Mouse (Mus musculus) intestine, embryonic 14.5 days (tissue): ENCODE measurements around the gene Cpe. TPM values are rescaled to one million over a fixed set of nuclear protein-coding genes. Genes with fewer than 3 reads are reported as not detected.

Experiments used
- ATAC-seq: fragments of 200-750 bp; cut with Nextera tagmentation; replicated peaks from 2 replicates; pipeline ENCODE4 v1.8.0; 2017; ENCODE audit warnings: low read depth, moderate number of reproducible peaks, moderate TSS enrichment, moderate library complexity; ENCODE audit not compliant: low FRiP score, low TSS enrichment
- DNase-seq: peaks from one replicate; pipeline ENCODE4 v3.0.0-alpha.2; 2018; ENCODE audit warnings: low spot score
- H3K27ac ChIP-seq: fragments of 300-500 bp; sonication (generic); 2 replicates; pipeline ENCODE4 v1.5.1; 2014; ENCODE audit warnings: low read depth, mild to moderate bottlenecking, control low read depth
- H3K27me3 ChIP-seq: fragments of 300-500 bp; sonication (generic); replicated peaks from 2 replicates; pipeline ENCODE4 v1.6.1; 2014; ENCODE audit warnings: low read length, control low read depth; ENCODE audit not compliant: control insufficient read depth, insufficient read depth
- H3K36me3 ChIP-seq: fragments of 300-500 bp; sonication (generic); 2 replicates; pipeline ENCODE4 v1.6.1; 2014; ENCODE audit warnings: low read length, control low read depth; ENCODE audit not compliant: control insufficient read depth, insufficient read depth
- H3K4me1 ChIP-seq: fragments of 300-500 bp; sonication (generic); replicated peaks from 2 replicates; pipeline ENCODE4 v1.6.1; 2014; ENCODE audit warnings: low read length, control low read depth, mixed read lengths; ENCODE audit not compliant: control insufficient read depth, insufficient read depth
- H3K4me2 ChIP-seq: fragments of 300-500 bp; sonication (generic); 2 replicates; pipeline ENCODE4 v1.6.1; 2014; ENCODE audit warnings: low read length
- H3K4me3 ChIP-seq: fragments of 300-500 bp; sonication (generic); 2 replicates; pipeline ENCODE4 v1.5.1; 2014; ENCODE audit warnings: low read depth, low read length, control low read depth, mixed read lengths
- H3K9ac ChIP-seq: fragments of 300-500 bp; sonication (generic); 2 replicates; pipeline ENCODE4 v1.6.1; 2014; ENCODE audit warnings: mild to moderate bottlenecking, low read length
- H3K9me3 ChIP-seq: fragments of 300-500 bp; sonication (generic); 2 replicates; pipeline ENCODE4 v1.6.1; 2016; ENCODE audit warnings: low read length, control low read depth; ENCODE audit not compliant: control insufficient read depth
- WGBS: fragments of 180-500 bp; shearing (Covaris S2); extraction: QIAGEN DNeasy Blood & Tissue Kit; methylation state at CpG from one replicate; pipeline ENCODE4 v1.1.7; 2014; 5-methylcytosine and 5-hydroxymethylcytosine counted together
- polyA plus RNA-seq: library from polyadenylated mRNA; unstranded; fragments of >200 nt; fragmentation: Nextera tagmentation; extraction: Ambion mirVana; gene quantifications from 2 replicates; pipeline ENCODE4 v1.2.1, GENCODE M21; 2014

Cpe gene
- polyA plus RNA-seq, 1 experiment from 2014 or later, result 204 TPM

DNA sequence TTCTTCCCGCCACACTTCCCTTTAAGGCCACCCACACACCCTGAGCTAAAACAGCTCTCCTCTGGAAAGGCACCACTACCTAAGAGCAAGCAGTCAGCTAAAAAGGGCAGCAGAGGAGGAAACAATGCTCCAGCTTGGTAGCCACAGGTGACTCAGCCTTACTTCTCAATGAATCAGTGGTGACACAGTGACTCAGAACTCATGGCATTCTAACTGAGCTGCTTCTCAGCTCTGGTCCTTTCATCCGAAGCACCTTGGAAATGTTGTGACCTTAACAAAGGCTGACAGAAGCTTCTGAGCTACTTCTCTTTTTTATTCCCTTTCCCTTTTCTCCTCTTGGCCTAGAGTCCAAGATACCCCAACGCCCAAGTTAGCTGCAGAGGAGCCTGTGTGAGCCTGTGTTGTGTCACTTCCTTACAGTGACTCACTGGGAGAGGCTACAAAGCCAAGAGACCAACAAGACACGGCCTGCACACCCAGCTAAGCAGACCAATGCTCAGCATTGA, 33.4 kb upstream of the Cpe start:
- no peak overlapping the region for H3K4me2 ChIP-seq
- peaks cover 87% of the 10 kb centered on the region for H3K36me3 ChIP-seq
- H3K9ac ChIP-seq, result no peak overlapping the region
- H3K4me3 ChIP-seq, result no peak overlapping the region
- WGBS, result 82% methylated on average over 4 of the region's 4 CpGs
- H3K27me3 ChIP-seq, result no peaks in the 10 kb centered on the region
- DNase-seq, result no peak
- no peaks in the 10 kb centered on the region for H3K9me3 ChIP-seq
- ATAC-seq, result no peak
- no peak overlapping the region for H3K27ac ChIP-seq
- H3K4me1 ChIP-seq, result no peaks in the 10 kb centered on the region

- Histone ChIP-seq H3K27ac (no peak overlapping the region), H3K27me3 (no peaks in the 10 kb centered on the region), H3K4me3 (no peak overlapping the region), H3K4me1 (no peaks in the 10 kb centered on the region), H3K36me3 (peaks cover 92% of the 10 kb centered on the region), H3K9me3 (no peaks in the 10 kb centered on the region), H3K9ac (no peak overlapping the region), H3K4me2 (no peak overlapping the region)
- DNase-seq (no peak), ATAC-seq (no peak)
- WGBS, result 92% methylated on average over 2 of the region's 2 CpGs
These were observed 30.4 kb upstream of the Cpe start for GRCm38 (mm10) chr8:64723206-64723605.

- no peaks in the 10 kb centered on the region for H3K4me1 ChIP-seq
- no peaks in the 10 kb centered on the region for H3K27me3 ChIP-seq
- no peak overlapping the region for H3K9ac ChIP-seq
- no peak overlapping the region for H3K27ac ChIP-seq
- H3K9me3 ChIP-seq, result no peaks in the 10 kb centered on the region
- ATAC-seq (no peak), DNase-seq (no peak)
- 86% methylated on average over 7 of the region's 7 CpGs for WGBS
- H3K4me2 ChIP-seq, result no peak overlapping the region
- H3K36me3 ChIP-seq, result peaks cover 67% of the 10 kb centered on the region
- no peak overlapping the region for H3K4me3 ChIP-seq
These were observed 25.0 kb upstream of the Cpe start for GRCm38 (mm10) chr8:64717868-64718267.

DNA sequence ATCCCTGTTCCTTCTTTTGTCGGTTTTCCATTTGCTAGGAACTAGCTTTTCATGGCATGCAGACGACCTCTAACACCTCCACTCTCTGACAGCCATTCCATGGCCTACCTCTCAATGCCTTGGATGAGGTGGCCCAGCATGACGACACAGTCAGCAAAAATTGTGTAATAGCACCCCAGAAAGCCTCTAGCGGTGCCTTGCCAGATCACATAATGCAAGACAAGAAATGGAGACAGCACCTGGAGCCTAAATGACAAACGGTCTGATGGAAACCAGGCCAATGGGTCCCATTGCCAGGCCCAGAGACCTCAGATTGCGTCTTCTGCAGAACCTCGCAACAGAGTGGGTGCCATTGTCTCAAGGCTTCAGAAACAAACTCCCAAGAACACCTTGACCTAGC, 19.6 kb upstream of the Cpe start:
- Histone ChIP-seq H3K4me1 (no peaks in the 10 kb centered on the region), H3K4me3 (no peak overlapping the region), H3K4me2 (no peak overlapping the region), H3K27ac (no peak overlapping the region), H3K9me3 (no peaks in the 10 kb centered on the region), H3K36me3 (peaks cover 14% of the 10 kb centered on the region), H3K27me3 (no peaks in the 10 kb centered on the region), H3K9ac (no peak overlapping the region)
- no peak for ATAC-seq
- 93% methylated on average over 7 of the region's 7 CpGs for WGBS
- no peak for DNase-seq

DNA sequence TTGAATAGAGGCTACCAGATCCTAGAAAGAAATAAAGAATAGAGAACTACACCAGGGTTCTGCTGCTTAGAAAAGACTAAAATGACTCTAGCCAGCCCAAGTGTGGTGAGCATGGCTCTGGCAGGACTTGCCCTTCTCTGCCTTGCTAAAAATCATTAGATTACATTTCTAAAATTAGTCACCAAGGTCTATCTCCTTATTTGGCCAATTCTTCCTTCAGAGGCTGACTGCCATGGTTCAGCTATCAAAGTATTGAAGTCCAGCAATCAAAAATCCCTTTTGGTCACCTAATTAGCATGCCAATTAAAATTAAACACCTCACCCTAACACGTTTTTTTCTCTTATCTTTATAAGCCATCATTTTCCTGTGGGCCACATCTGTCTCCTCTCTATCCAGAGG, 18.7 kb upstream of the Cpe start:
- Histone ChIP-seq H3K4me2 (no peak overlapping the region), H3K27ac (no peak overlapping the region), H3K36me3 (peaks cover 5% of the 10 kb centered on the region), H3K4me3 (no peak overlapping the region), H3K9me3 (no peaks in the 10 kb centered on the region), H3K4me1 (no peaks in the 10 kb centered on the region), H3K9ac (no peak overlapping the region), H3K27me3 (no peaks in the 10 kb centered on the region)
- ATAC-seq, result no peak
- 24% methylated on average over 1 of the region's 1 CpGs for WGBS
- DNase-seq, result no peak

GRCm38 (mm10) chr8:64707481-64707880, 14.6 kb upstream of the Cpe start:
- H3K27me3 ChIP-seq, result no peaks in the 10 kb centered on the region
- H3K4me1 ChIP-seq, result no peaks in the 10 kb centered on the region
- no peak overlapping the region for H3K4me2 ChIP-seq
- no peak overlapping the region for H3K9ac ChIP-seq
- H3K27ac ChIP-seq, result no peak overlapping the region
- no peaks in the 10 kb centered on the region for H3K9me3 ChIP-seq
- no peak for DNase-seq
- no peaks in the 10 kb centered on the region for H3K36me3 ChIP-seq
- no peak for ATAC-seq
- H3K4me3 ChIP-seq, result no peak overlapping the region

DNA sequence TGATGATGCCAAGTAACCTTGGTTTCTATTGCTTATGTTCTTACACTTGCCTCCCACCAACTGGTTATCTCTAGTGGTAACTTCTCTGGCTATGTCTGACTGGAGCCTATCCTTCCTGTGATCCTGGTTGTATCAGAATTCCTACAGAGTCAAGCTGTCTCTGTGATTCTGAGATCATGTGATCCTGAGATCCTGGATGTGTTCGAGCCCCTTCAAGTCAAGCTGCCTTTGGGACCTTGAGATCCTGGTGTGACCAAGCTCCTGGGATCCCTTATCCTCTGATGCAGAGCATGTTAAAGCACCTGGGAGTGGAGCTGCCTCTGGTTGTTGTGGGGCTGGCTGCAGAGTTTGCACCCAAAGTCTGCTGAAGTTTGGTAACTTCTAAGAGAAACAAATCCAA, 10.3 kb upstream of the Cpe start:
- H3K4me3 ChIP-seq, result no peak overlapping the region
- 79% methylated on average over 1 of the region's 1 CpGs for WGBS
- no peaks in the 10 kb centered on the region for H3K9me3 ChIP-seq
- H3K4me1 ChIP-seq, result no peaks in the 10 kb centered on the region
- no peak overlapping the region for H3K27ac ChIP-seq
- no peak overlapping the region for H3K4me2 ChIP-seq
- H3K27me3 ChIP-seq, result no peaks in the 10 kb centered on the region
- DNase-seq, result no peak
- no peak for ATAC-seq
- H3K36me3 ChIP-seq, result no peaks in the 10 kb centered on the region
- H3K9ac ChIP-seq, result no peak overlapping the region

DNA sequence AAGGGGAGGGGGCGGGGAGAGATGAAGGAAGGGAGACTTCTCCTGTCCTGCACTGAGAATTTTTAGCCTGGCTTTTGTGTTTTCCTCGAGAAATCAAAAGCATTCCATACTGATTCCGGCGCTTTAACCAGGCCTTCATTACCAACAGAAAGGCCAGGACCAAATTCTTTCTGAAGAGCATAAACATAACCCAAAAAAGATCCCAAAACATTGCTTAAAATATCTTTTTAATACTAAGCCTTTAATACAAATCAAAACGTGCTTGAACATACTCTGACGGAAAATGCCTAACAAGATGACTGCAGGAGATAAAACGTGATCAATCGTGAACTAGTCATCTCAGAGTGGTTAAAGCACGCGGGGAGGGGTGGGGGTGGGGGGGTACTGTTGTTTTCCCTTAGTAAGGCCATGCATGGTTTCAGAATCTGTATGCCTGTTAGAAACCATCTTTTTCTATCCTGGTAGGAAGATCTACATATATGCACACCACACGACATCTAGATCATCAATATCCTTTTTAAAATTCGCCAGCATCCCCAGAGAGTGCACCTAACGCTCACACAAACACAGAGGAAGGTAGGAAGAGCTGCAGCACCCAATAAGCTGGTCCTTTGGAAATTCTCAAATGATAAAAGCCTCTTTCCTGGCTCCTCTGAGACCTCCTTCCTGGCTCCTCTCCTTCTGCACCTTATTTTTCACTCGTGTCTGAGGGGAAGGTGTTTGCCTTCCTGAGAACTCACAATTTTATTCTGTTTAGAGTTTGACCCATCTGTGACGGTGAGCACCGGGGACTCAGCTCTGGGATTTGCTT, 1.1 kb downstream of the Cpe start:
- ATAC-seq (no peak), DNase-seq (no peak)
- peak overlapping the region; percentile 72; the same call in 1 of the 2 replicates for H3K27ac ChIP-seq
- no peaks in the 10 kb centered on the region for H3K9me3 ChIP-seq
- H3K36me3 ChIP-seq, result no peaks in the 10 kb centered on the region
- H3K4me2 ChIP-seq, result peak overlapping the region; percentile 50
- H3K9ac ChIP-seq, result peak overlapping the region; percentile 79
- H3K4me1 ChIP-seq, result no peaks in the 10 kb centered on the region; the same call in 1 of the 2 replicates
- H3K27me3 ChIP-seq, result no peaks in the 10 kb centered on the region
- peak overlapping the region; percentile 41 for H3K4me3 ChIP-seq
- WGBS, result 12% methylated on average over 16 of the region's 16 CpGs

GRCm38 (mm10) chr8:64690845-64691244, 2.0 kb downstream of the Cpe start:
- H3K36me3 ChIP-seq, result no peaks in the 10 kb centered on the region
- no peak for ATAC-seq
- WGBS, result 80% methylated on average over 6 of the region's 6 CpGs
- H3K4me2 ChIP-seq, result peak overlapping the region; percentile 50
- H3K27ac ChIP-seq, result no peak overlapping the region
- H3K4me1 ChIP-seq, result no peaks in the 10 kb centered on the region; the same call in 1 of the 2 replicates
- H3K27me3 ChIP-seq, result no peaks in the 10 kb centered on the region
- no peak for DNase-seq
- H3K4me3 ChIP-seq, result no peak overlapping the region
- H3K9ac ChIP-seq, result no peak overlapping the region
- H3K9me3 ChIP-seq, result no peaks in the 10 kb centered on the region
